Mouse (Mus musculus): ENCODE results near the gene Taldo1.
A peak's percentile ranks its signal among the peaks of the same experiment; 100 is the strongest.

DNA sequence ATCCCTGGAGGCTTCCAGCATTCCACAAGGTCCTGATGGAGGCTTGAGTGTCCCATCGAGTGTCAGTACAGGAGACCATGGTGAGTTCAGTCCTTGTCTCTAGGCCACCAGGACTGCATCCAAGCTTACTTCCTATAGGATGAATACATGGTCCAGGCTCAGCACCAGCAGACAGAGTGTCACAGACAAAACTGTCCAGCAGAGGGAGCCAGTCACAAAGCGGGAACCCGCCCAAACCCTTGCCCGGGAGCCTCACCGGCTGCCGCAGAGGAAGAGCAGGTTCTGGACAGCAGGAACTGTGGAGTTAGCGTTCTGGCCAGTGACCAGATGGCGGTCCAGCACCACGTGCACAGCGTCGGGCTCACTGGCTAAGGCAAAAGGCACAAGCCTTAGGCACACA, 16.8 kb downstream of the Taldo1 start:
- TF ChIP-seq POLR2A (IDR thresholded peaks at IDR 0.05; ENCODE audit: borderline replicate concordance, extremely low read depth, low read depth, low read length), result no peak
- peak; percentile 89 for TF ChIP-seq CTCF (IDR thresholded peaks at IDR 0.05; ENCODE audit: insufficient read depth, low read length)

Data from lung, adult 2 months (tissue).